Mouse (Mus musculus) CD4-positive, CD25-positive, alpha-beta regulatory T cell (primary cell): ENCODE results near the gene Slc24a5. TPM values are rescaled to one million over a fixed set of nuclear protein-coding genes. Genes with fewer than 3 reads are reported as not detected.

ENCODE experiments used
- polyA plus RNA-seq: library from polyadenylated mRNA; unstranded; fragments of 100-300 nt; shearing (Covaris generic); gene quantifications from one replicate; pipeline ENCODE4 v1.2.1, GENCODE M21; 2017

Gene Slc24a5
- 1.4 TPM for polyA plus RNA-seq

GRCm38 (mm10) chr2:125067894-125068293, at the start of gene Slc24a5:
TSS of gene Slc24a5 (plus strand) at chr2:125068124.

GRCm38 (mm10) chr2:125123477-125123852, 55.5 kb downstream of the Slc24a5 start, which contains the start of gene Myef2:
TSS of gene Myef2 (minus strand) at chr2:125123661.

GRCm38 (mm10) chr2:125135903-125136811, 68.2 kb downstream of the Slc24a5 start, which contains the start of gene Ctxn2:
TSS of gene Ctxn2 (plus strand) at chr2:125136692.

Other genes starting within 250 kb of the Slc24a5 start
- 17.8 TPM for gene Myef2, start 55.5 kb downstream of the Slc24a5 start, polyA plus RNA-seq
- not detected for gene Ctxn2, start 68.6 kb downstream of the Slc24a5 start, polyA plus RNA-seq
- not detected for gene Slc12a1, start 84.4 kb downstream of the Slc24a5 start, polyA plus RNA-seq
- gene Dut, start 179.1 kb downstream of the Slc24a5 start, polyA plus RNA-seq: 59.9 TPM